Mouse (Mus musculus) heart, postnatal 36 days (tissue): ENCODE data around the gene Rnf135. TPM values are rescaled to one million over a fixed set of nuclear protein-coding genes. Genes with fewer than 3 reads are reported as not detected.
A peak's percentile ranks its signal among the peaks of the same experiment; 100 is the strongest.
"Not testable (repeated sequence)": the region's sequence is repeated elsewhere in the genome, so short reads cannot be mapped to it uniquely, and the experiment has no call there.

ENCODE experiments used
- DNase-seq, 2 experiments: peaks; one replicate each; pipeline ENCODE4 v3.0.0; 2021 to 2022
- intact Hi-C: fragments of 180-260 bp; cut with DNase I; formaldehyde crosslinking; loops from one replicate; pipeline ENCODE4 v1.15.1; 2025
- total RNA-seq, 2 experiments: library from RNA; stranded (reverse); gene quantifications; 2 replicates each; pipeline ENCODE4 v1.2.3; 2021

Gene Rnf135
- total RNA-seq, 2 experiments from 2014 or later: 5.3 to 5.8 TPM

GRCm38 (mm10) chr11:80196351-80196750 lies 12.7 kb downstream of the Rnf135 start:
- no peak for DNase-seq
- intact Hi-C loops: loop anchor here (5.0 kb wide), 2 partner anchors 109 to 154 kb away; partner anchors contain the start of gene Atad5

GRCm38 (mm10) chr11:80199316-80199715 lies 15.7 kb downstream of the Rnf135 start:
- intact Hi-C loops: loop anchor here (5.0 kb wide), 2 partner anchors 112 to 157 kb away; partner anchors contain the start of gene Atad5
- DNase-seq: no peak

GRCm38 (mm10) chr11:80199773-80200172 lies 16.1 kb downstream of the Rnf135 start:
- intact Hi-C loops: loop anchor here (5.0 kb wide), 2 partner anchors 112 to 157 kb away; partner anchors contain the start of gene Atad5
- DNase-seq: no peak

GRCm38 (mm10) chr11:80200326-80200725 lies 16.7 kb downstream of the Rnf135 start:
- intact Hi-C loops: no loop called here
- no peak for DNase-seq

- DNase-seq: no peak
- intact Hi-C loops: no loop called here
Measured at GRCm38 (mm10) chr11:80202296-80202695, 18.6 kb downstream of the Rnf135 start.

GRCm38 (mm10) chr11:80204037-80204436 lies 20.4 kb downstream of the Rnf135 start:
- intact Hi-C loops: no loop called here
- no peak for DNase-seq

GRCm38 (mm10) chr11:80204941-80205340 lies 21.3 kb downstream of the Rnf135 start:
- DNase-seq: no peak
- intact Hi-C loops: loop anchor here (5.0 kb wide), 1 partner anchor 177 kb away; the partner anchor contains the start of gene Zfp207

GRCm38 (mm10) chr11:80208465-80208859 lies 24.8 kb downstream of the Rnf135 start:
- no peak for DNase-seq
- intact Hi-C loops: loop anchor here (2.0 to 5.0 kb wide), 2 partner anchors 68 to 174 kb away; partner anchors contain the start of gene Zfp207

- DNase-seq: peak; percentile 97 to 98
- intact Hi-C loops: loop anchor here (2.0 to 5.0 kb wide), 2 partner anchors 68 to 173 kb away; partner anchors contain the start of gene Zfp207
Measured at GRCm38 (mm10) chr11:80208860-80209800, 25.5 kb downstream of the Rnf135 start, which contains the start of gene Rhot1. Gene Rhot1, plus strand, starts transcription at chr11:80209019.

GRCm38 (mm10) chr11:80210321-80210720 lies 26.7 kb downstream of the Rnf135 start:
- DNase-seq: no peak
- intact Hi-C loops: no loop called here

GRCm38 (mm10) chr11:80212282-80212681 lies 28.6 kb downstream of the Rnf135 start:
- no peak for DNase-seq
- intact Hi-C loops: no loop called here

GRCm38 (mm10) chr11:80215291-80215690 lies 31.6 kb downstream of the Rnf135 start:
- intact Hi-C loops: no loop called here
- no peak for DNase-seq

- no peak for DNase-seq
- intact Hi-C loops: no loop called here
Measured at GRCm38 (mm10) chr11:80218657-80219293, 35.1 kb downstream of the Rnf135 start.

GRCm38 (mm10) chr11:80230066-80230465 lies 46.4 kb downstream of the Rnf135 start:
- intact Hi-C loops: not testable (repeated sequence)

GRCm38 (mm10) chr11:80237278-80237677 lies 53.6 kb downstream of the Rnf135 start:
- intact Hi-C loops: no loop called here
- no peak for DNase-seq

More at GRCm38 (mm10) chr11:80230066-80230465, 46.4 kb downstream of the Rnf135 start:
- not testable (repeated sequence) for DNase-seq

- no peak for DNase-seq
- intact Hi-C loops: no loop called here
Measured at GRCm38 (mm10) chr11:80238306-80238705, 54.7 kb downstream of the Rnf135 start.

GRCm38 (mm10) chr11:80247026-80247425 lies 63.4 kb downstream of the Rnf135 start:
- DNase-seq: no peak
- intact Hi-C loops: no loop called here

GRCm38 (mm10) chr11:80248531-80248930 lies 64.9 kb downstream of the Rnf135 start:
- intact Hi-C loops: no loop called here
- no peak for DNase-seq
